In genomic region chr1:89496204-89496603, GRCm38 (mm10) we compare ENCODE assay signal across 22 mouse cellular contexts.
"Had no signal": no experiment of that assay in that cellular context is flagged by ENCODE, and none has a peak within 500 bp of the region (broad histone marks: within the 10 kb centered on the region; RNA-seq: fewer than 3 reads in every experiment).

No protein-coding gene starts in this region.

- DNase-seq: forebrain, postnatal 0 days; gastrocnemius, postnatal 14 days; gastrocnemius, postnatal 36 days; heart, adult 11 months; heart, adult 2 months; heart, postnatal 10 days; heart, postnatal 4 days; kidney, adult 18-20 months; kidney, adult 8-10 months; kidney, postnatal 10 days; kidney, postnatal 25 days; kidney, postnatal 4 days had no signal

- H3K4me3 ChIP-seq: heart, adult 2 months; heart, embryonic 12.5 days; hindbrain, embryonic 13.5 days; hindbrain, embryonic 15.5 days; intestine, embryonic 15.5 days; layer of hippocampus, adult 2 months; left cerebral cortex, adult 2 months; limb, embryonic 10.5 days; limb, embryonic 12.5 days had no signal

- ATAC-seq: forebrain, postnatal 0 days; inflammation-experienced regulatory T-cells, adult 6 months; intestine, embryonic 15.5 days; intestine, postnatal 0 days had no signal

- H3K9ac ChIP-seq: forebrain, postnatal 0 days; heart, embryonic 12.5 days; hindbrain, embryonic 13.5 days; hindbrain, embryonic 15.5 days; intestine, embryonic 15.5 days; limb, embryonic 12.5 days had no signal

- H3K9me3 ChIP-seq: heart, embryonic 12.5 days; hindbrain, embryonic 13.5 days; hindbrain, embryonic 15.5 days; intestine, embryonic 15.5 days; limb, embryonic 10.5 days; limb, embryonic 12.5 days had no signal

- H3K4me2 ChIP-seq: heart, embryonic 12.5 days; hindbrain, embryonic 13.5 days; hindbrain, embryonic 15.5 days; intestine, embryonic 15.5 days; limb, embryonic 12.5 days had no signal

- H3K27me3 ChIP-seq: heart, embryonic 12.5 days; hindbrain, embryonic 13.5 days; hindbrain, embryonic 15.5 days; intestine, embryonic 15.5 days; limb, embryonic 12.5 days had no signal

- H3K36me3 ChIP-seq: heart, embryonic 12.5 days; hindbrain, embryonic 13.5 days; hindbrain, embryonic 15.5 days; intestine, embryonic 15.5 days; limb, embryonic 12.5 days had no signal

- H3K27ac ChIP-seq: heart, adult 2 months; hindbrain, embryonic 13.5 days; hindbrain, embryonic 15.5 days; intestine, embryonic 15.5 days; layer of hippocampus, adult 2 months; left cerebral cortex, adult 2 months; limb, embryonic 10.5 days; limb, embryonic 12.5 days had no signal
